Mouse (Mus musculus) layer of hippocampus, adult 11-12 months (tissue): ENCODE data around the gene Wdr20.

Experiments
- DNase-seq: peaks from one replicate; pipeline ENCODE4 v3.0.0; 2022; ENCODE audit warnings: low spot score

Wdr20 gene

GRCm38 (mm10) chr12:110777853-110778252 lies 40.1 kb downstream of the Wdr20 start:
- DNase-seq: no peak

GRCm38 (mm10) chr12:110779296-110779695 lies 41.6 kb downstream of the Wdr20 start:
- no peak for DNase-seq

DNA sequence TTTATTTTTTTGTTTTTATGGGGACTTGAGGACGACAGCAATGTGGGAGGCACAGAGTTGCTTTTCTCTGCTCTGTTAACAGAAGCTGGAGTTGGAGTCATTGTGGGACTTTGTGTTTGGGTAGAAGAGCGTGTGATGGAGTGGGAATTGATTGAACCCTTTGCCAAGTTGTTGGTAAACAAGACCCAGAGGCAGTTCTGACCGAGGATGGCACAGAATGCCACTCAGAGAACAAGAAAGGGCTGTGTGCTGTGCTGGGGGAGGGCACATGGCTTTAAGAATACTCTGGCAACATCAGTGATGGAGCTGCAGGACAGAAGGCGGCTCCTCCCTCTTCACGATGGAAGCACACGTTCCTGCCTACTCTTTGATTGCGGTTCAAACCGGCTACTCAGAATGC lies 43.4 kb downstream of the Wdr20 start:
- DNase-seq: peak; percentile 71

- no peak for DNase-seq
Measured at GRCm38 (mm10) chr12:110782278-110782677, 44.5 kb downstream of the Wdr20 start.

- DNase-seq: no peak
Measured at GRCm38 (mm10) chr12:110784211-110784610, 46.5 kb downstream of the Wdr20 start.

- peak; percentile 48 for DNase-seq
Measured at GRCm38 (mm10) chr12:110786243-110786642, 48.5 kb downstream of the Wdr20 start.

DNA sequence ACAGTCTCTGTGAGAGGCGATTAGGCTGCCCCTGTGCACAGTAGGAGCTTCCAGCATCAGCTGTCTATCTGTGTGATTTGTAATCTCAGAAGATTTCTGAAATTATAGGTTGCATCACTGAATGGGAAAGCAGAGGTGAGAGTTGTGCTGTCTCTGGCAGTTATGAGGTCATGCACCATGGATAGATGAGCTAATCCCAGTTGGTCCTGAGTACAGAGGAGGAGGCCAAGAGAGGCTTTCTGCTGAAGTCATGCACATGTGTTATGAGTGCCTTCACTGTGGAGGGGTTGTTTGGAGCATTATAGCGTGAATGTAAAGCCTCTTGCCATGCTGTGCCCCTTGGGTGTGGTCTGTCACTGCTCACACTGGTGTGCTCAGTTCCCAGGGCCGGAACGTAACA lies 52.8 kb downstream of the Wdr20 start:
- no peak for DNase-seq

GRCm38 (mm10) chr12:110791026-110791425 lies 53.3 kb downstream of the Wdr20 start:
- no peak for DNase-seq

DNA sequence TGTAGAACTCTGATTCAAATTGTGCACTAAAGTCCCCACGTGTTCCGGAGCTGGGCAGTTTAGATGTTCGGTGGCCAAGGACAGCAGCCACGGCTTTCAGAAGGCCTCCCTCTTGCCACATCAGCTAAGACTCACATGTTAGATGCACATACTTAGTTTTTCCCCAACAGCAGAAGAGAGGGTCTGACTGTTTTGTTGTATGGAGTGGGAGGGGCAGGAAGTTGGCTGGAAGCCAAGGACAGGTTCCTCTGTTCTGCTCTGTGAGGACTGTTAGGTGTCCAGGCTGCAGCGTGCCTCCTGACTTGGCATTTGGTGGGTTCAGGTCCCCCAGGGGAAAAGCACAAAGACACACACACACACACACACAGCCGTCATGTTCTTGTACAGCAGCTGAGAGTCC lies 57.3 kb downstream of the Wdr20 start:
- DNase-seq: no peak

GRCm38 (mm10) chr12:110796748-110797147 lies 59.0 kb downstream of the Wdr20 start:
- no peak for DNase-seq

- DNase-seq: no peak
Measured at GRCm38 (mm10) chr12:110797202-110797601, 59.5 kb downstream of the Wdr20 start.

GRCm38 (mm10) chr12:110797842-110798431 lies 60.2 kb downstream of the Wdr20 start:
- DNase-seq: no peak

DNA sequence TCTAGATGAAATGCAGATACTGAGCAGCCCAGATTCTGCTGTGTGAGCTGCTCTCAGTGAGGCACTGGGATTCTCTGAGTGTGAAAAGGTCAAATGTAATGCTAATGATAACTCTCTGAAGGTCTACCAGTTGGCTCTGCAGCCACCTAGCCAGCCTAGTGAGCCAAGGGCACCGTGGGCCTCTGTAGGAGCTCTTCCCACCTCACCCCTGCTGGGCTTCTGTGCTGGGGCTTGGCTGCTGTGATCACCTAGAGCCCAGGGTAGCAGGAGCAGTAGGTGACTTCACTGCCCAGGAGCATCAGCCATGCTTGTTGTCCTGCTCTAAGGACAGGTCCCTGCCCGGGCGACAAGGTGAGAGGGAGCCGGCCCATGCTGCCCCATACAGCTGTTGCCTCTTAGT lies 61.5 kb downstream of the Wdr20 start:
- DNase-seq: no peak

DNA sequence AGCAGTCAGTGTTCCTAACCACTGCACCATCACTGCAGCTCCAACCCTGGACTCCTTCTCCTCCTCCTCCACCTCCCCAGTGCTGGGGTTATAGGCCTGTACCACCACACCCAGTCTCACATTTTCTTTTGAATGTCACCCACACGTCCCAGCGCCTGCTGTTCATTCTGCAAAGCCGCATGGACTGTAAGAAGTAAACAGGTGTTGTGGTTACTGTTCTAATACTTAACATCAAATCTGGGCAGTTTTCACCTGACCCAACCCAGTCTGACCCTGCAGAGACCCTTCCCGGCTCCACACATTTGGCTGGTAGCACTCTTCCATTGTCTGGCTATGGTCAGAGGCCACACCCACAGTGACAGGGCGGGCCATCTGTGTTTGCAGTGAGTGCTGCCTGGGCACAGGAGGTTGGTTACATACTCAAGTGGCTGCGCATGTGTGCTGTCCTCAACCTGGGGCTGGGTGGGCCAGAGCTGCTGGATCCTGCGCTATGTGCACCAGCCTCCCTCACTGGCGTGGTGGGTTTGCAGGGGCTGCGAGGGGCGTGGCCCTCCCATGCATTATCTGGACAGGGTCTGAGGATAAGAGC lies 64.2 kb downstream of the Wdr20 start:
- DNase-seq: no peak

- DNase-seq: no peak
Measured at GRCm38 (mm10) chr12:110802674-110803297, 65.0 kb downstream of the Wdr20 start.

- DNase-seq: no peak
Measured at GRCm38 (mm10) chr12:110804261-110804660, 66.5 kb downstream of the Wdr20 start.

GRCm38 (mm10) chr12:110806301-110806970 lies 68.7 kb downstream of the Wdr20 start:
- peak; percentile 71 for DNase-seq

- no peak for DNase-seq
Measured at GRCm38 (mm10) chr12:110808430-110808829, 70.7 kb downstream of the Wdr20 start.

DNA sequence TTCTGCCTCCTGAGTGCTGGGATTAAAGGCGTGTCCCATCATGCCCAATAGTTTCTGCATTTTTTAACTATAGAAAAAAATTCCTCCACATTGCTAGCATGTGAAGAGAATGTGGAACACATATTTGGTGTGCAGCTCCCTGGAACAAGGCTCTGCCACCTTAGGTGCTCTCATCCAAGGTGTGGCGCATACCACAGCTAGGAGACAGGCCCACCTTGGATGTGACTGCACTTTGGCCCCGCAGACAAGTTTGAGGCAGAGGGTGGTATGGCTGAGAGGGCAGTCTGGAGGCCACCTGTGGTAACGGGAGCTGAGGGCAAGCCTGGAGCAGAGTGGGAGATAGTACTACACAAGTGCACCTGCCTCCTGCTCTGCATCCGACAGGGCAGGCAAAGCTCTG lies 71.1 kb downstream of the Wdr20 start:
- DNase-seq: no peak

- DNase-seq: no peak
Measured at GRCm38 (mm10) chr12:110813132-110813531, 75.4 kb downstream of the Wdr20 start.

GRCm38 (mm10) chr12:110813624-110814023 lies 75.9 kb downstream of the Wdr20 start:
- DNase-seq: no peak

DNA sequence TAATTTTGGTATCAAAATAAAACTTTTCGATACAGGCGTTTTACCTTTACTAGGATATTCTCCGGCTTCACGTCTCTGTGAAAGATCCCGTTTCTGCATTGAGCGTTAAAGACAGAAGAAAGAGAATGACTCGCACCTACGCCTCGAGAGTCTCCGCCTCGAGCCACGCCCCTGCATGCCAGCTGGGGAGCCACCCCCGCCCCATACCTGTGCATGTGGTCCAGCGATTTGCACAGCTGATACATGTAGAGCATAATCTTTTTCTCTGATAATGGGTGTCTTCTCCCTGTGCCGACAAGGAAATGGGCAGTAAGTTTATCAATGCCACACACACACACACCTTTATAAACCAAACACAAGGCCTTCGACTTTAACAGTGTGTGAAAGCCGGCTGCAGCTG lies 77.2 kb downstream of the Wdr20 start:
- DNase-seq: no peak

DNA sequence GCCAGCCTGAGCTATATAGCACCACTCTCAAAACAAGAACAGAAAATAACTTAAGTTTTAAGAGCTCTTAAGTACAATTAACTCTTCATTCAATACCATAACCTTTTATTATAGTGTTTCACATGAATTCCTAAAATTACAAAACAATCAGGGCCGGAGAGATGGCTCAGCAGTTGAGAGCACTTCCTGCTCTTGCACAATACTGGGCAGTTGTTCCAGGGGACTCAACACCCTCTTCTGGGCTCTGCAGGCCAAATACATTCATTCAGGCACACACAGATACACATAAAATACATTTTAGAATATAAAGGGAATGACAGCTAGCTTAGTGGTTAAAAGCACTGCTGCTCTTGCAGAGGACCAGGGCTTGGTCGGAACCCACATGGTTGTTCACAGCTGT lies 79.1 kb downstream of the Wdr20 start:
- DNase-seq: no peak
